Mouse (Mus musculus): ENCODE measurements around the gene Pmfbp1.
"Not testable (repeated sequence)": the region's sequence is repeated elsewhere in the genome, so short reads cannot be mapped to it uniquely, and the experiment has no call there.

Pmfbp1 gene

GRCm38 (mm10) chr8:109493727-109494126 is at the start of gene Pmfbp1:
Pmfbp1 (plus strand) TSS chr8:109494027.
- DNase-seq (ENCODE audit: low read depth, low spot score), result no peak

- not testable (repeated sequence) for DNase-seq (ENCODE audit: low read depth, low spot score)
Measured at GRCm38 (mm10) chr8:109446896-109447295, 46.9 kb upstream of the Pmfbp1 start.

- DNase-seq (ENCODE audit: low read depth, low spot score), result no peak
Measured at GRCm38 (mm10) chr8:109451000-109451399, 42.8 kb upstream of the Pmfbp1 start.

GRCm38 (mm10) chr8:109455113-109455512 is 38.7 kb upstream of the Pmfbp1 start:
- DNase-seq (ENCODE audit: low read depth, low spot score), result no peak

- DNase-seq (ENCODE audit: low read depth, low spot score), result no peak
Measured at GRCm38 (mm10) chr8:109457387-109457786, 36.4 kb upstream of the Pmfbp1 start.

- peak; percentile 1 for DNase-seq (ENCODE audit: low read depth, low spot score)
Measured at GRCm38 (mm10) chr8:109458580-109458979, 35.2 kb upstream of the Pmfbp1 start.

- DNase-seq (ENCODE audit: low read depth, low spot score), result no peak
Measured at GRCm38 (mm10) chr8:109463075-109463474, 30.8 kb upstream of the Pmfbp1 start.

GRCm38 (mm10) chr8:109463677-109464313 is 30.0 kb upstream of the Pmfbp1 start:
- no peak for DNase-seq (ENCODE audit: low read depth, low spot score)

GRCm38 (mm10) chr8:109464451-109464891 is 29.4 kb upstream of the Pmfbp1 start:
- DNase-seq (ENCODE audit: low read depth, low spot score), result no peak

GRCm38 (mm10) chr8:109465056-109465455 is 28.8 kb upstream of the Pmfbp1 start:
- DNase-seq (ENCODE audit: low read depth, low spot score), result no peak

- no peak for DNase-seq (ENCODE audit: low read depth, low spot score)
Measured at GRCm38 (mm10) chr8:109465761-109466160, 28.1 kb upstream of the Pmfbp1 start.

GRCm38 (mm10) chr8:109467516-109467915 is 26.3 kb upstream of the Pmfbp1 start:
- no peak for DNase-seq (ENCODE audit: low read depth, low spot score)

- DNase-seq (ENCODE audit: low read depth, low spot score), result no peak
Measured at GRCm38 (mm10) chr8:109468112-109468511, 25.7 kb upstream of the Pmfbp1 start.

GRCm38 (mm10) chr8:109471876-109472275 is 22.0 kb upstream of the Pmfbp1 start:
- no peak for DNase-seq (ENCODE audit: low read depth, low spot score)

- DNase-seq (ENCODE audit: low read depth, low spot score), result no peak
Measured at GRCm38 (mm10) chr8:109472400-109472799, 21.4 kb upstream of the Pmfbp1 start.

GRCm38 (mm10) chr8:109474442-109475121 is 19.2 kb upstream of the Pmfbp1 start:
- DNase-seq (ENCODE audit: low read depth, low spot score), result no peak

- no peak for DNase-seq (ENCODE audit: low read depth, low spot score)
Measured at GRCm38 (mm10) chr8:109475436-109475835, 18.4 kb upstream of the Pmfbp1 start.

- no peak for DNase-seq (ENCODE audit: low read depth, low spot score)
Measured at GRCm38 (mm10) chr8:109478586-109478985, 15.2 kb upstream of the Pmfbp1 start.

- DNase-seq (ENCODE audit: low read depth, low spot score), result no peak
Measured at GRCm38 (mm10) chr8:109484741-109485140, 9.1 kb upstream of the Pmfbp1 start.

GRCm38 (mm10) chr8:109485530-109485929 is 8.3 kb upstream of the Pmfbp1 start:
- no peak for DNase-seq (ENCODE audit: low read depth, low spot score)

- DNase-seq (ENCODE audit: low read depth, low spot score), result no peak
Measured at GRCm38 (mm10) chr8:109492785-109493184, 1.0 kb upstream of the Pmfbp1 start.

- no peak for DNase-seq (ENCODE audit: low read depth, low spot score)
Measured at GRCm38 (mm10) chr8:109494601-109495000, 774 bp downstream of the Pmfbp1 start.

- no peak for DNase-seq (ENCODE audit: low read depth, low spot score)
Measured at GRCm38 (mm10) chr8:109497431-109497830, 3.6 kb downstream of the Pmfbp1 start.
